Mouse (Mus musculus) heart, adult 9 months (tissue): Measurements from ENCODE around the gene Vasp.
A peak's percentile ranks its signal among the peaks of the same experiment; 100 is the strongest.

Experiments used
- DNase-seq, 2 experiments: peaks; one replicate each; pipeline ENCODE4 v3.0.0; 2022; ENCODE audit warnings: low spot score in 2 of 2

Gene Vasp

DNA sequence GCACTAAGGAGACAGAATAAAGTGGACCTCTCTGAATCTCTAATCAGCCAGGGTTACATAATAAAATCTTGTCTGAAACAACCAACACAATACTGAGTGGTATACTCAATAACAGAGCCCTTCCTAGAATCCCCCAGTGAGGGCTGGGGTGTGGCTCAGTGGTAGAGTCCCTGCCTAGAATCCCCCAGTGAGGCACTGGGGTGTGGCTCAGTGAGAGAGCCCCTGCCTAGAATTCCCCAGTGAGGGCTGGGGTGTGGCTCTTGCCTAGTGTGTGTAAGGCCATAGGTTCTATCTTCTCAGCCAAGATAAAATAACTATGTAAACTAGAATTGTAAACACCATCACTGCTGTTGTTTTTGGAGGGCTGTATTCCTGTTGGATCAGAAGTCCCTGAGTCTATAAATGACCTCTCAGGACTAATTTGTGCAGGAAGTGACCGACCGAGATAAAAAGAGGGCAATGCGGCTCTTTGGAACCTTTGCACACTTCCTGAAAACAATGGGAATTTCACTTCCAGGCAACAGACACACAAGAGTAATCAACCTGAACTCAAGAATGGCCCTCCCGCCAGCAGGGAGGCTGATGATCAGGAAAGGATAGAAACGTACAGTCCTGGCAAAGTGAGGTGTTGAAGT, 60.5 kb downstream of the Vasp start:
- peak; percentile 35 to 62 for DNase-seq

- DNase-seq: no peak
These were observed 61.6 kb downstream of the Vasp start for GRCm38 (mm10) chr7:19210010-19210409.

DNA sequence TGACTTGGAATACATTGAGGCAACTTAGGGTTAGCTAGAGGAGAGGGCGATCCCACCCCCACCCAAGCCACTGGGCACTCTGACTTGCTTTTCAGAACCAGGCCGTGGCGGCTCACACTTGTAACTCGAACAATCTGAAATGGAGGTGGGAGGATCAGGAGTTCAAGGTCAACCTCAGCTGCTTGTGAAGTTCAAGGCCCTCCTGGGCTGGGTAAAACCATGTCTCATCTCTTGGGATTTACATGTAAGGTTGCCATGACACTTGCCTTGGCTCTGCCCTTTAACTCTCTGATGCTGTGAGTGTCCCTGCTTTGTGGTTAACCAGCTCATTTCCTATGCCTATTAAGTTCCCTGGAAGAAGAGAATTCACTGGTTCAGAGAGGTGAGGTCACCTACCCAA, 62.1 kb downstream of the Vasp start:
- DNase-seq: no peak

- no peak for DNase-seq
These were observed 62.6 kb downstream of the Vasp start for GRCm38 (mm10) chr7:19208944-19209472.

DNA sequence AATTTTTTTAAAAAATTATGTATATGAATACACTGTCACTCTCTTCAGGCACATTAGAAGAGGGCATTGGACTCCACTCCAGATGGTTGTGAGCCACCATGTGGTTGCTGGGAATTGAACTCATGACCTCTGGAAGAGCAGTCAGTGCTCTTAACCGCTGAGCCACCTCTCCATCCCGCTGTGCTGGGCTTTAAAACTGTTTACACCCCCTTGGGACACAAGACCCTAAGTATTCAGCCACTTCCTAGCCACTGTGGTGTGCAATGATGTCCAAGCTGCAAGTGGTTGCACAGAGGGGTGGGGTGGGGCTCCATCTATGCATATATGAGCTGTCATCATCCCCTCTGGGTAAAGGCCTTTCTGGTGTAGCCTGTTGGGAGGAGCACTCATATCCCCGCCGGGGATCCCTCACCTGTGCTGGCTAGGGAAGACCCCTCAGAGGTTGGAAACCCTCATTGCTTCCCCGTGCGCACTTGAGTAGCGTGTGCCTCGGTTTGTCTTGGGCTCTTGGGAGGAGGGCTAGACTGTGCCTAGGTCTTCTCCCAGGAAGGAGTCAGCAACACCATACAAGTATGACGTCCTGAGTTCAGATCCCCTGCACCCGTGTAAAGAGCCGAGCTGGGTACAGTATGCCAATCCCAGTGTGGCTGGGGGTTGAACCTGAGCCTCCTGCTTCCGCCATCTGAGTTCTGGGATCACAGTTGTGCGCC, 63.3 kb downstream of the Vasp start:
- no peak for DNase-seq
